Mouse (Mus musculus) myocyte (in vitro differentiated cells): ENCODE measurements around the gene Pde4a.

Experiments
- CEBPB ChIP-seq: IDR thresholded peaks from 2 replicates; pipeline ENCODE4 v1.6.1; 2011; ENCODE audit warnings: mild to moderate bottlenecking, moderate library complexity; ENCODE audit not compliant: poor library complexity, insufficient read depth, severe bottlenecking
- MYOD1 ChIP-seq, 3 experiments: IDR thresholded peaks; one replicate each; pipeline ENCODE4 v1.6.1; 2011; ENCODE audit warnings: control low read depth in 2 of 3, low read depth in 2 of 3, mild to moderate bottlenecking in 2 of 3, moderate library complexity in 1 of 3; ENCODE audit not compliant: insufficient read length in 2 of 3, control insufficient read depth in 1 of 3
- MYOG ChIP-seq, 3 experiments: IDR thresholded peaks; one replicate each; pipeline ENCODE4 v1.6.1; 2011; ENCODE audit warnings: control low read depth in 2 of 3, low read depth in 2 of 3, mild to moderate bottlenecking in 2 of 3; ENCODE audit not compliant: insufficient read length in 2 of 3, control insufficient read depth in 1 of 3, insufficient read depth in 1 of 3
- POLR2A ChIP-seq: IDR thresholded peaks from one replicate; pipeline ENCODE4 v1.6.1; 2011; ENCODE audit warnings: low read depth, mild to moderate bottlenecking, control low read depth, moderate library complexity; ENCODE audit not compliant: insufficient read length
- POLR2AphosphoS2 ChIP-seq: IDR thresholded peaks from one replicate; pipeline ENCODE4 v1.6.1; 2011; ENCODE audit warnings: low read depth, control low read depth; ENCODE audit not compliant: insufficient read length
- SRF ChIP-seq: IDR thresholded peaks from one replicate; pipeline ENCODE4 v1.6.1; 2011; ENCODE audit warnings: low read depth; ENCODE audit not compliant: control insufficient read depth, insufficient read length
- TCF12 ChIP-seq: IDR thresholded peaks from one replicate; pipeline ENCODE4 v1.6.1; 2011; ENCODE audit warnings: mild to moderate bottlenecking, control low read depth; ENCODE audit not compliant: poor library complexity, insufficient read depth, severe bottlenecking
- USF1 ChIP-seq: IDR thresholded peaks from one replicate; pipeline ENCODE4 v1.6.1; 2011; ENCODE audit warnings: low read depth, mild to moderate bottlenecking, control low read depth, moderate library complexity

DNA sequence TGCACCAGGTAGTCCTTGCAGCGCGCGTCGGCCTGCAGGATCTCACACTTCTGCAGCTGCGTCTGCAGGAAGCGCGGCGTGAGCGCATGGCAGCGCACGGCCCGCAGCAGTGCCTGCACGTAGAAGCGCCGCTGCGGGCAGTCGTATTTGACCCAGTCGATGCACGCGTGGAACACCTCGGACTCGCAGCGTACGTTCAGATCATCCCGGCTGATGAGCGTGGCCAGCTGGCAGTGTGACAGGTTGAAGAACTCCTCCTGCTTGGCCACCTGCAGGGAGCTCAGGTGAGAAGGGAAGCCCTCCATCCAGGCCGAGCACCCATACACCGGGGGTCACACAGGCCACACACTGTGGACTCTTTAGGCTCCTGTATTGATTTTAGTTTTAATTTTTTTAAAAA lies 68.3 kb downstream of the Pde4a start:
- no peak for TF ChIP-seq POLR2A
- no peak for TF ChIP-seq MYOG (IDR thresholded peaks at IDR 0.05; ENCODE audit: control insufficient read depth in 1 of 3, insufficient read depth in 1 of 3, insufficient read length in 2 of 3, low read depth in 2 of 3)
- no peak for TF ChIP-seq TCF12
- no peak for TF ChIP-seq POLR2AphosphoS2
- TF ChIP-seq MYOD1 (IDR thresholded peaks at IDR 0.05; ENCODE audit: control insufficient read depth in 1 of 3, insufficient read length in 2 of 3, low read depth in 2 of 3) = no peak
- no peak for TF ChIP-seq SRF
- TF ChIP-seq CEBPB = no peak
- no peak for TF ChIP-seq USF1
